Mouse (Mus musculus) cerebellum, postnatal 14 days (tissue): ENCODE results near the gene Snd1.

Experiments
- DNase-seq, 2 experiments: peaks; one replicate each; pipeline ENCODE4 v3.0.0; 2021; ENCODE audit warnings: mixed read lengths in 2 of 2

Snd1 gene

GRCm38 (mm10) chr6:28817039-28817438, 342.1 kb downstream of the Snd1 start:
- peak; percentile 76 to 79 for DNase-seq

DNA sequence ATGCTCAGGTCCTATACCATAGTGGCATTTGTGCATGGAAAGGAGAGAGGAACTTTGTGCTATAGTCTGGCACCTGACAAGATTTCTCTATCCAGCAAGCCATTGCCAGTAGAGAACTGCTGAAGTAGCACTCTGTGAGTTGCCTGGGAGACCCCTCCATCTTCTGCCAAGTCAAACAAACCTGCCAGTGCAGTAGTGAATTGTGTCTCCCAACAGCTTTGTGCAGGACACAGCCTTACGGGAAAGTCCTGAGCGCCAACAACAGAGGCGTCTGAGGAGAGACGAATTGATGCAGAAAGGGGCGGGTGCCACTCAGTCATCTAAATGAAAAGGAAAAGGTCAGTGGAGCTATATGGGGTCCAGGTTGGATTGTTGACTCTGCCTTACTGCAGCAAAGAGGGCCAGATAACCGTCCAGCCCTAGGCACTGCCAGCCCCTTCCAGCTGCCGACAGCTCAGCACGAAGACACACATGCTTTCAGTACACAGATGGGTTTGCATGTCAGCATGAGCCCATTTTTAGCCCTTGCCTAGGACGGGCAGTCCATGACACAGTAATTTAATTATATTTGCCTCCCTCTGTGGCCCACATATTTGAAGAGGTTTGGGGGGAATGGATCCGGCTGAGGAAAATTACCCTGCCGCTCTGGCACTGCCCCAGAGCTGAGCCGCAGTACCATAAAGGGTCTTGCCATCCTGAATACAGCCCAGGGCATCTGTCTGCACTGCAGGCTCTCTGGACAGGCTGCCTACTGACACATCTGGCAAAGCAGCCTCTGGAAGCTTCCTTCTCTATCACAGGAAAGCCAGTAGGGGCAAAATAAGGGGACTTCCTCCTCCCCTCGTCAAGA, 344.8 kb downstream of the Snd1 start:
- DNase-seq = no peak

DNA sequence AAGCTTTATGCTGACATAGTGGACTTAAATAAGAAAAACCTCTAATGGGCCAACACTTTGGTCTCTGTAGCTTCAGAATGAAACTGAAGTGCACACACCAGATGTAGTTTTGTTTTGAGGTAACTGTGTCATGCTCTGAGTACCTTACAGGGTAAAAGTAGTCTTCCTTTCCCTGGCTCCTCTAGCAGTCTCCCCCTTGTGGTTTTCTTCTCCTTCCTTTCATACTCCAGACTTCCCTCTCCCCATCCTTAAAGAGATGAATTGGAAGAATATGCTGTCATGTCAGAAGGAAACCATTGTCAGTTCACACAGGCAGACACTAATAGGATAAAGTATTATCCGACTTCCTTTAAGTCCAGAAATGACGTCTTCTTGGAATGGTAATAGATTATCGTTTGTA, 347.4 kb downstream of the Snd1 start:
- no peak for DNase-seq

DNA sequence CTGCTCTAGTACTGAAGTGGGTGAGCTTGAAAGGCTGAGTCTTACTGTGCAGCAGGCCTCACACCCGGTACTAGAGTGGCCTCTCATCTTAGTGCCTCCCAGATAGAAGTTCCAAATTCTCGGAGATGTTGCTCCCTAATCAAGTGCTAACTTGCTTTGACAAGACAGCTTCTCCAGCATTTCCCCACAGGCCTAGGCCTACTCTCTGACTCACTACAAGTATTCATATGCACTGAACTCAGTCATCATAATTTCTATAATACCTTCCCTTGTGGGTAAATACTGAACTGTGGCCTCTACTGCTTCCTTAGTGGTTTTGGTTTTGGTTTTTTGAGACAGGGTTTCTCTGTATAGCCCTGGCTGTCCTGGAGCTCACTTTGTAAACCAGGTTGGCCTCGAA, 348.4 kb downstream of the Snd1 start:
- DNase-seq = no peak

DNA sequence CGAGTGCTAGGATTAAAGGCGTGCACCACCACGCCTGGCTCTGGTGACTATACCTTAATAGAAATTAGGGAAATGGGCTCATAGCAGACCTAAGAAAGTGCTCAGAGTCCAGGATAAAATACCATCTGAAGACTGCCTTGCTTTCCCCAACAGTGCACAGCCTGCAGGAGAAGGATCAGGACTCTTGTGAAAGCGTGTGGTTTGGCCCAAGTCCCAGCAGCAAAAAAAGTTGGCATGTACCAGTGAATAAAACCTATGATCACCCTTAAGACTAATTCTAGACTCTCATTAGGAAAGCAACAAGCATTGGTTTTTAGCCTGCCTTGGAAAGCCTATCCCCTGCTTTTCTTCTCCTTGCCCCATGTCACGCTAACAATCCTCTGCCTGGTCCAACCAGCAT, 348.9 kb downstream of the Snd1 start:
- DNase-seq = no peak

DNA sequence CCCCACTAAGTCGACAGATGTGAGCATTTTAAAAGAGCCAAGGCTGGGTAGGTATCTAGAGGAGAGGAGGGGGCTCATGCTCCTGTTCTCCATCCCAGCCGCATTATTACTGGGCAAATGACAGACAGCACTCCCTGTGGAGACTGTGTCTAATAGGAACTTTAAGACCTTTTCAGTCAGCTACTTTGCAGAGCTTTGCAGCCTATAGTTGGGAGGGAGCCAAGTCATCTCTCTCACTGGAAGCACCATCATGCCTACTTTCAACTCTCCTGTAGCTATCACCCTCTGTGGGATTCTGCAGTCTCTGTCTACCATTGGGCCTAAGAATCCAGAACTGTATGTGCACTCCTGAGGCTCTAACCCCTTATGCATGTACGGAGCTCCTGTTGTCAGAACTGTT, 351.0 kb downstream of the Snd1 start:
- no peak for DNase-seq

GRCm38 (mm10) chr6:28826689-28827389, 351.9 kb downstream of the Snd1 start:
- no peak for DNase-seq

- DNase-seq = peak; percentile 56 to 57
These were observed 352.6 kb downstream of the Snd1 start for GRCm38 (mm10) chr6:28827565-28827964.

DNA sequence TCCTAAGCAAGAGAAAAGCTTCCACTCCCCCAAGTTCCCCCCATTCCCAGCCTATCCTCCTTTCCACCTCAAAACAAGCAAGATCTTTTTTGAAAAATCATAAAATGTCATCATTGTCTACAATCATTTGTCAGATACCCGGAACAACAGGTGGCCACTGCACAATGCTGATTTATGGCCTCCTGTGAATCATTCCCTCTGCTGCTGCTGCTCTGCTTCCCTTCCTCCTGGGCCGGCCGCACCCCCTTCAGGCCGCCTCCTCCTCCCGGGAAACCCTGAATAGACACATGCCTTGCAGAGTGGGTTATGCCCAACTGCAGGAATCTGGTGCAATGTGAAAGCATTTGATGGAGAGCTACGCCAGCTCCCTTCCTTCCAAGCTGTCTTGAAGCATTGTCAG, 353.7 kb downstream of the Snd1 start:
- DNase-seq = peak; percentile 54 to 64

- no peak for DNase-seq
These were observed 355.4 kb downstream of the Snd1 start for GRCm38 (mm10) chr6:28830306-28830705.

DNA sequence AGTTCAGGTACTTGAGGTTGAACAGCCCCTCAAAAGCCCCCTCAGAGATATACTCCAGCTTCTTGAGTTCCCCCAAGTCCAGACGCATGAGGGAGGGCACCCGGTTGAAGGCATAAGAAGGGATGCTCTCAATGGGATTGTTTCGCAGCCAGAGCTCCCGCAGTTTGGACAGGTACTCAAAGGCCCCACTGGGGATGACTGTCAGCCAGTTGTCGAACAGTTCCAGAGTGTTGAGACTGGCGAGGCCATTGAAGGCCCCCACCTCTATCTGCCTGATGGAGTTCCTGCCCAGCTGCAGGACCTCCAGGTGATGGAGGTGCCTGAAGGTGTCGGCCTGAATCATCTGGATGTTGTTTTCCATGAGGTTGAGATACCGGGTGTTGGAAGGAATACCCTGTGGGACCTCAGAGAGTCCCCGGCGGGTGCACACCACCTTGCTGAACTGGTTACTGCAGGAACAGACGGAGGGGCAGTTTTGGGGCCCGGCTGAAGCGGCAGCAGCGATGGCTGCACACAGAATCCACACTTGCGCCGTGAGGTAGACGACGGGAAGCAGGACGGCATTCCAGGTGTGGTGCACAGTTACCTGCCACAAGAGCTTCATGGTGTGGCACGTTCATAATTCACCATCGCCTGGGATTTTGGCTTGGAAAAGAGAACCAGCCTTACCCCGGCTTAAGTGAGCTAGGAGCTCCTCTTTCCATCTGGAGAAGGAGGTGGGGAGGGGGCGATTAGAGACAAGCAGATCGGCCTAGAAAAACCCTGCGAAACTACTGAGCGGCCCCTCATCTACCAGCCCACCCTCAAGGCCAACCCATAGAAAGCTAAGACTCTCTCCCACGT, 356.3 kb downstream of the Snd1 start, which contains the start of gene Lrrc4:
Gene Lrrc4 (minus strand): TSS at position 737 of the 843 bp plus-strand sequence.
- DNase-seq = peak in 1 of 2 experiments; percentile 47

- DNase-seq = peak; percentile 64
These were observed 357.2 kb downstream of the Snd1 start for GRCm38 (mm10) chr6:28831854-28832750.

GRCm38 (mm10) chr6:28832751-28833291, 357.9 kb downstream of the Snd1 start:
- DNase-seq = peak; percentile 79 to 84

GRCm38 (mm10) chr6:28833380-28833822, 358.5 kb downstream of the Snd1 start:
- DNase-seq = peak; percentile 78 to 83

DNA sequence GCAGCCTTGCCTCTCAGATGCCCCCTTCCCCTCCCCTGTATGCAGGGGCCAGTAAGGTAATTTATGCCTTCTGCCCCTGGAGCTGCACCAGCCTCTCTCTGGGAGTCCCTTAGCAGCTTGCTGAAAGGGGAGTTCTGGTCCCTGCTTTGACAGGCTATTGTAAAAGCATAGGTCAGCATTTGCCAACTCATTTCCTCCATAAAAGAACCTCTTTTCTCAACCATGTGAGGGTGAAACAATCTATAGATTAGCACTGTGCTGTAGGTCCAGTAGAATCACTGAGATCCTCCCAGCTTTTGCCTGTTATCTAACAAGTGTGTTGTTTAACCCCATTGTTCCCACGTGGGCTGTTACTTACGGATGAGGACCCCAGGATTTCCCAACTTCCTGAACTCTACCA, 359.1 kb downstream of the Snd1 start:
- DNase-seq = no peak

DNA sequence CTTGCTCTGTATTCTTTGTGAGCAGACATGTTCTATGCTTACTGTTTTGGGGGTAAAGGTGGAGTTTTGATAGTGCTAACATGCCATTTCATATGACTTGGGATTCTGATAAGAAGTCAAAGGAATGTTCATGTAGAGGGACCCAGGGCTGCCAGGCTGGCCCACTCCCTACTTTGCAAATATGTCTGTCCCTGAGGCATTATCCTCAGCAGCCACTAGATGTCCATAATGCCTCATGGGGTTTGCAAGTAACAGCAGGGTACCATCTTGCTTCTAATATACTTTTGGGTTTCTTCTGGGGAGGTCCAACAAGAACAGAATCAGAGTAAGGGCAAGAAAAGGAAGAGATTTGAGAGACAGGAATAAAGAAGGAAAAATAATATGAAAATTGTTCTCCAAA, 361.7 kb downstream of the Snd1 start:
- no peak for DNase-seq

GRCm38 (mm10) chr6:28841569-28841968, 366.6 kb downstream of the Snd1 start:
- DNase-seq = no peak

GRCm38 (mm10) chr6:28842375-28843276, 367.7 kb downstream of the Snd1 start:
- peak; percentile 52 to 53 for DNase-seq

DNA sequence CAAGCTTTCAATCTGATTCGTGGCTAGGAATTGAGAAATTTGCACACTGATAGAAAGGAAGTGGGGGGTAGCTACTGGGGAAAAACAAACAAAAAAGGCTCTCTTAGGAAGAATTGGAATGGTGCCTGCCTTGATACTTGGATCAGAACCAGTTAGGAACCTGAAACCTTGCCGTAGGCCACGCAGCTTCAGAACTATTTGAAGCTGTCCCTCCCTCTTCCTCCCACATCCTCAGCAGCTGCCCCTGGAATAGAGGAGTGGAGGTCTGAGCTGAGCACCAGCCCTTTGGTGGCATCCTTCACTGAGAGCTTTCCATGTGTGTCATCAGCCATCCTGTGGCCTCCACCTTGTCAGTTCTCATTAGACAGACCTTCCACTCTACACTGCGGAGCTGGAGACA, 370.7 kb downstream of the Snd1 start:
- DNase-seq = no peak

GRCm38 (mm10) chr6:28847616-28848015, 372.7 kb downstream of the Snd1 start:
- DNase-seq = no peak
